Mouse (Mus musculus) G1E (cell line): ENCODE data around the gene Lap3.

Experiments
- CTCF ChIP-seq: IDR thresholded peaks from 2 replicates; pipeline ENCODE4 v1.5.1; 2012; ENCODE audit warnings: low read depth, low read length, inconsistent platforms, mixed read lengths
- GATA1 ChIP-seq: IDR thresholded peaks from 2 replicates; pipeline ENCODE4 v1.6.1; 2012; ENCODE audit warnings: borderline replicate concordance, low read length, inconsistent platforms, mixed read lengths
- GATA2 ChIP-seq: IDR thresholded peaks from 2 replicates; pipeline ENCODE4 v1.6.1; 2012; ENCODE audit warnings: low read depth, low read length, inconsistent platforms, borderline replicate concordance
- POLR2AphosphoS5 ChIP-seq: IDR thresholded peaks from 2 replicates; pipeline ENCODE4 v1.6.1; 2012; ENCODE audit warnings: low read depth, low read length, inconsistent platforms; ENCODE audit not compliant: insufficient replicate concordance
- TAL1 ChIP-seq: conservative IDR thresholded peaks from 2 replicates; pipeline ENCODE4 v1.6.1; 2012; ENCODE audit warnings: low read depth, low read length, inconsistent platforms, mixed read lengths

DNA sequence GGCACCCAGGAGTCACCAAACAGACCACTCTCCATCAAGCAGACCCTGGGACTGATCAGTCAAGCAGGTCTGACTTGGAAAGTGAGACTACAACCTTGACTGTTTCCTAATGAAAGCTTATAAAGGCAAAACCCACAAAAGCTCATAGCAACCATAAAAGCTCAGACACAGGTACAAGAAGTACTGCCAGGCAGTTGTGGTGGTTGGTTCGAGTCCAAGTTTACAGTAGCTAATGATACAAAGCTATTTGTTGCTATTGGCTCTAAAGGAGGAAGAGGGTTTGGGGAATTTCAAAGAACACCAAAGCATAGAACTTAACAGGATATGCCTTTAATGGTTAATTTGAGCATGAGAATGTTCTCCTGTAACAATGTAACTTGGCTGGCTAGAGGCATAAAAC is 9.5 kb upstream of the Lap3 start:
- no peak for TF ChIP-seq GATA1
- no peak for TF ChIP-seq CTCF
- no peak for TF ChIP-seq GATA2
- TF ChIP-seq TAL1, result no peak
- no peak for TF ChIP-seq POLR2AphosphoS5
